Mouse (Mus musculus) adrenal gland, adult 8-10 months (tissue): ENCODE measurements around the gene Xrcc1. TPM values are rescaled to one million over a fixed set of nuclear protein-coding genes. Genes with fewer than 3 reads are reported as not detected.
"Not testable (repeated sequence)": the region's sequence is repeated elsewhere in the genome, so short reads cannot be mapped to it uniquely, and the experiment has no call there.

Experiments
- DNase-seq: peaks from one replicate; pipeline ENCODE4 v3.0.0; 2022
- total RNA-seq, 4 experiments: library from RNA; stranded (reverse); gene quantifications; 2 replicates each; pipeline ENCODE4 v1.2.4; 2022

The Xrcc1 gene
- total RNA-seq: 10 to 100 TPM; 39.2 to 55.5 (median 46.6) TPM

GRCm38 (mm10) chr7:24546068-24546614, at the start of gene Xrcc1, which contains the start of gene Pinlyp:
Gene Xrcc1, plus strand, starts transcription at chr7:24546289.
Gene Pinlyp, minus strand, starts transcription at chr7:24546118.
- no peak for DNase-seq

- DNase-seq: no peak
Observed at GRCm38 (mm10) chr7:24499856-24500577, 46.1 kb upstream of the Xrcc1 start.

GRCm38 (mm10) chr7:24500929-24501328, 45.2 kb upstream of the Xrcc1 start:
- no peak for DNase-seq

DNA sequence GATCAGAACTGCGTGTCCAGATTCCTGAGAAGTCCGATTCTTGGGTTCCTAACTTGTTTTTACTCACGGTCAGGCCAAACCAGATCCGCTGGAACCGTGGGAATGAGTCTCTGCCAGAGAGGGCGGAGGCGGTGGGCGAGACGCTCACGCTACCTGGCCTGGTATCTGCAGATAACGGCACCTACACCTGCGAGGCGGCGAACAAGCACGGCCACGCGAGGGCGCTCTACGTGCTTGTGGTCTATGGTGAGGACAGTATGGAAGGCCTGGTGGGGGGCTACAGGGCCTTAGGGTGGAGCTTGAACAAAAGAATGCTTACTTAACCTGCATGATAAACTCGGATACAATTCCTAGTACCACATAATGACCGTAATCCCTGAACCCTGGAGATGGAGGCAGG, 44.6 kb upstream of the Xrcc1 start:
- no peak for DNase-seq

- DNase-seq: no peak
Observed at GRCm38 (mm10) chr7:24504004-24504403, 42.1 kb upstream of the Xrcc1 start.

- DNase-seq: no peak
Observed at GRCm38 (mm10) chr7:24504868-24505267, 41.2 kb upstream of the Xrcc1 start.

DNA sequence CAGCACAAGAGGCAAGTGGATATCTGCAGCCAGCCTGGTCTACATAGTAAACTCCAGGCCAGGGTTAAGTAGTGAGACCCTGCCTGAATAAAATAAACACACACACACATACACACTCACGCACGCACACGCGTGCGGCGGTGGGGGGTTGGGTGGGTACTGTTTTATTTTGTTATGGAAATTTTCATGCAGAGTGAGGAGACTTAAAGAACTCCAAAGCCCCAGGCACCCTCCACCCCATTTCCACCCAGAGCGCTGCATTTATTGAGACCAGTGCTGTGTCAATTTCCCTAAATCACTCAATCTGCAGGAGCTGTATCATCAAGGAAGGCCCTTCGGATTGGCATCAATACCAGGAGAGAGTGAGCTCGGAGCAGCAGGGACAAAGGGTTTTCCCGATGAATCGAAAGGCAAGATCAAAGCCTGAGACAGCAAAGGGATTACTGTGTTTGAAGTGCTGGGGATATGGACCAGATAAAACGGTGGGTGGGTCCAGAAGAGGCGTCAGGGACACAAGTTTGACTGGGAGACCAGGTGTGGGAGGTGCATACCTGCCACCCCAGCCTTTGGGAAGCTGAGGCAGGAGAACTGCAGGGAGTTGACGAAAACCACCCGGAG, 40.5 kb upstream of the Xrcc1 start:
- no peak for DNase-seq

DNA sequence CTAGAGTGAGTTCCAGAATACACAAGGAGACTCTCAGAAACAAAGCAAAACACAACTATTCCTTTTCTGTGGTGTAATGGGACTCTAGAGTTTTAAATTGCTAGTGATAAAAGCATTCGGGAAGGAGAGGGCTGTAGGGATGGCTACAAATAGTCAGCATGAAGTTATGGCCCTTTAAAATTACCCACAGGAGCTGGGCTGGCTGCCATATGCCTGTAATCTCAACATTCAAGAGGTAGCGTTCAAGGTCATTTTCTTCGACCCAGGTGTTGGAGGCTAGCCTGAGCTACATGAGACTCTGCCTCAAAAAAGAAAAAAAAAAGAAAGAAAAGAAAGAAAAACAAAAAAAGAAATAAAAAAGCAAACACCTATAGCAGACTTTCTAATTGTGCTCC, 40.0 kb upstream of the Xrcc1 start:
- DNase-seq: no peak

GRCm38 (mm10) chr7:24506476-24506837, 39.6 kb upstream of the Xrcc1 start:
- DNase-seq: no peak

- DNase-seq: peak; percentile 67
Observed at GRCm38 (mm10) chr7:24506838-24507725, 39.0 kb upstream of the Xrcc1 start, which contains the start of gene Zfp428. Gene Zfp428, plus strand, starts transcription at chr7:24507006.

GRCm38 (mm10) chr7:24507726-24508114, 38.4 kb upstream of the Xrcc1 start:
- DNase-seq: no peak

DNA sequence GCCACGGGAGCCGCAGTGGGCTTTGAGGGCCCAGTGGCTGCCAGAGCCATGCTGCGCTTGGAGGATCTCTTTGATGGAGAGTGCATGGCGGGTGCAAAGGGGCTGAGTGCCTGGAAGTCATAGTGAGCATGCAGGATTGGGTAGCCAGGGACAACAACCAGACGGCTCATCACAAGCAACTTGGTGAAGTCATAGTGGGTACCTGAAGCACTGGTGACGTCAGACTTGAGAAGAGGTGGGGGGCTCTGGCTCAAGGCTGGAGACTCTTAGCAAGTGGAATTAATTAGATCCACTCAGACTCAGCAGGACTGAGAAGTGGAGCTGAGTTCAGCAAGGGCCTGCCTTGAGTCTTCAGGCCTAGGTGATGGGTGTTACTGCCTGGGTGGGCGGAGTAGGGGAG, 33.7 kb upstream of the Xrcc1 start, which contains the start of gene AC161166.1:
Gene AC161166.1, minus strand, starts transcription at position 101 of the 400 bp plus-strand sequence.
- DNase-seq: no peak

GRCm38 (mm10) chr7:24516319-24516718, 29.8 kb upstream of the Xrcc1 start:
- DNase-seq: not testable (repeated sequence)

DNA sequence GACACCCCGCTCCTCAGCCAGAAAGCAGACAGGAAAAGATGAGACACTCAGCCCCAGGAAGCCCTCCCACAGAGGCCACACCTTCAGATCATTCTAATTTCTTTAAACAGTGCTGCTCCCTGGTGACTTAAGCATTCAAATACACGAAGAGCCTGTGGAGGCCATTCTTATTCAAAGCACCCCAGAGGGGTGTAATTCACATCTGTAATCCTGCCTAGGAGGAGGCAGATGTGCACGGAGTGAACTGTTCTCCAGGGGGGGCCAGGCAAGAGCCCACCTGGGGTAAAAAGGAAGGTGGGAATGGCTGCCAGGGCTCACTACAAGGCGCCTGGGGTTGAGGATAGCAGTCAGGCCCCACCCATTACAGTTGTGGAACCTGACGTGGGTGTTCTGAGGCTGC, 29.0 kb upstream of the Xrcc1 start:
- no peak for DNase-seq

- no peak for DNase-seq
Observed at GRCm38 (mm10) chr7:24517654-24518053, 28.4 kb upstream of the Xrcc1 start.

GRCm38 (mm10) chr7:24519130-24519529, 27.0 kb upstream of the Xrcc1 start:
- no peak for DNase-seq

DNA sequence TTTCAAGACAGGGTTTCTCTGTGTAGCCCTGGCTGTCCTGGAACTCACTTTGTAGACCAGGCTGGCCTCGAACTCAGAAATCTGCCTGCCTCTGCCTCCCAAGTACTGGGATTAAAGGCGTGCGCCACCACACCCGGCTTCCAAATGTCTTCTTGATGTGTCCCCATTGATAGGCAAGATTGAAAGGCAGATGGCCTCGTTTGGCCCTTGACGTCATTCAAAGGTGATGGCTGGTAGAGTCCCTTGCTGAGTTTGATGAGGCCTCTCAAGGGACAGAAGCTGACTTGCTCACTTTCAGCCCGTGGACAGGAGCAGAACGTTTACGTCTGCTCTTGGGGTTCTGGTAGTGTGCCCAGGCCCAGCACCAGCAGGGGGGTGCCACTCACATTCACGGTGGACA, 26.0 kb upstream of the Xrcc1 start:
- DNase-seq: not testable (repeated sequence)

DNA sequence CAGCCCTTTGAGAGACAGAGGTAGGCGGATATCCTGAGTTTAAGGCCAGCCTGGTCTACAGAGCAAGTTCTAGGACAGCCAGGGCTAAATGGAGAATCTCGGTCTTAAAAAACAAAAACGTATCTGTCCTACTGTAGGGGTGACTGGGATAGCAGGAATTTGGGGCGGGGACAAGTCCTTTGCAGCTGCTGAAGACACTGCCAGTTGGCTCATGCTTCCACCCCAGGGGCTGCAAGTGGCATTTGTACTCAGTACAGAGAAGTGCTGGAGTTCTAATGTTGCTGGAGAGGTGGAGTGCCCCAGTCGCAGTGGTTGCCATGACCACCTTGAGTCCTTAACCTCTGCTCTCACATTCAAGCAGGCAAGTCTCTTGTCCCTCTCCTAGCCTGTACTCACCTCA, 23.3 kb upstream of the Xrcc1 start:
- no peak for DNase-seq

GRCm38 (mm10) chr7:24523723-24524122, 22.4 kb upstream of the Xrcc1 start:
- DNase-seq: no peak

GRCm38 (mm10) chr7:24524978-24525377, 21.1 kb upstream of the Xrcc1 start:
- DNase-seq: no peak

DNA sequence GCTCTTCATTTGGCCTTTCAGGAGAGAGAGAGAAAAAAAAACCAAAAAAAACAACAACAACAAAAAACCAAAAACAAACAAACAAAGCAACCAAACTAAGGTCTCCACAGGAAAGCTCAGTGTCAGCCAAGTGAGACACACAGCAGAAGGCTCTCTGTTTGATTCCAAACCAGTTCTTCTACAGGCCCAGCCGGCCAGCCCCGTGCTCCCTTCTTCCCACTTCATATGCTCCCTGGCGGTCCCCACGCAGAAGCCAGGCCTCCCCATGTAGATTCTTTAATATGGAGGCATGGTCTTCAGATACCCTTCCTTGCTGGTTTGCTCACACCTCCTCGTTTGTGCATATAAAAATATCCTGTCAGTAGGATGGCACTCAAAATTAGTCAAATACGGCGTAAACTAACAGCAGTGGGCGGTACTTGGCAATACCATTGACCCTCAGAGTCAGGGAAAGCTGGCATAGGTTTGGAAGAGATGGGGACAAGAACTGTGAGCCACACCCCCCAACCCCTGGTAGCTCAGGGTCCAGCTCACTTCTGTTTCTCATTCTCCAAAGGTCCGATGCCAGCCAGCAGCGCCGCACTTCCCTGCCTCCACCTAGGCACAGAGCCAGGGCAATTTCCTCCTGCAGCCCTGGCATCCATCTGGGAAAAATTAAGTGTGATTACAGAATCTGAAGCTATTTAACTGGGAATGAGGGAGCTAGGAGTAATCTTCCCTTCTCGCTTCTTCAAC, 20.2 kb upstream of the Xrcc1 start:
- DNase-seq: no peak

- DNase-seq: no peak
Observed at GRCm38 (mm10) chr7:24528861-24529260, 17.2 kb upstream of the Xrcc1 start.
